Mouse (Mus musculus): ENCODE data around the gene Cttnbp2. TPM values are rescaled to one million over a fixed set of nuclear protein-coding genes. Genes with fewer than 3 reads are reported as not detected.

Cttnbp2 gene
- total RNA-seq, 2 experiments from 2014 or later = 122 to 131 TPM

- no peak for DNase-seq (ENCODE audit: extremely low spot score in 1 of 2, low spot score in 2 of 2)
- intact Hi-C loops (cut with DNase I) = no loop called here
These were observed 37.2 kb downstream of the Cttnbp2 start for GRCm38 (mm10) chr6:18477313-18477930.

- DNase-seq (ENCODE audit: extremely low spot score in 1 of 2, low spot score in 2 of 2) = no peak
- intact Hi-C loops (cut with DNase I) = no loop called here
These were observed 39.7 kb downstream of the Cttnbp2 start for GRCm38 (mm10) chr6:18474983-18475382.

GRCm38 (mm10) chr6:18474541-18474940 is 40.1 kb downstream of the Cttnbp2 start:
- DNase-seq (ENCODE audit: extremely low spot score in 1 of 2, low spot score in 2 of 2) = no peak
- intact Hi-C loops (cut with DNase I) = no loop called here

GRCm38 (mm10) chr6:18469206-18469605 is 45.4 kb downstream of the Cttnbp2 start:
- intact Hi-C loops (cut with DNase I) = no loop called here

GRCm38 (mm10) chr6:18467777-18468176 is 46.9 kb downstream of the Cttnbp2 start:
- no peak for DNase-seq (ENCODE audit: extremely low spot score in 1 of 2, low spot score in 2 of 2)
- intact Hi-C loops (cut with DNase I) = no loop called here

More at GRCm38 (mm10) chr6:18469206-18469605, 45.4 kb downstream of the Cttnbp2 start:
- no peak for DNase-seq (ENCODE audit: extremely low spot score in 1 of 2, low spot score in 2 of 2)

GRCm38 (mm10) chr6:18466227-18466626 is 48.4 kb downstream of the Cttnbp2 start:
- no peak for DNase-seq (ENCODE audit: extremely low spot score in 1 of 2, low spot score in 2 of 2)
- intact Hi-C loops (cut with DNase I) = no loop called here

GRCm38 (mm10) chr6:18465626-18466025 is 49.0 kb downstream of the Cttnbp2 start:
- DNase-seq (ENCODE audit: extremely low spot score in 1 of 2, low spot score in 2 of 2) = no peak
- intact Hi-C loops (cut with DNase I) = no loop called here

- no peak for DNase-seq (ENCODE audit: extremely low spot score in 1 of 2, low spot score in 2 of 2)
- intact Hi-C loops (cut with DNase I) = no loop called here
These were observed 55.0 kb downstream of the Cttnbp2 start for GRCm38 (mm10) chr6:18459657-18460056.

- no peak for DNase-seq (ENCODE audit: extremely low spot score in 1 of 2, low spot score in 2 of 2)
- intact Hi-C loops (cut with DNase I) = no loop called here
These were observed 64.0 kb downstream of the Cttnbp2 start for GRCm38 (mm10) chr6:18450551-18451193.

- intact Hi-C loops (cut with DNase I) = no loop called here
- DNase-seq (ENCODE audit: extremely low spot score in 1 of 2, low spot score in 2 of 2) = peak in 1 of 2 experiments; percentile 36
These were observed 66.6 kb downstream of the Cttnbp2 start for GRCm38 (mm10) chr6:18448078-18448477.

GRCm38 (mm10) chr6:18446917-18447316 is 67.7 kb downstream of the Cttnbp2 start:
- intact Hi-C loops (cut with DNase I) = no loop called here
- DNase-seq (ENCODE audit: extremely low spot score in 1 of 2, low spot score in 2 of 2) = no peak

- peak in 1 of 2 experiments; percentile 46 for DNase-seq (ENCODE audit: extremely low spot score in 1 of 2, low spot score in 2 of 2)
- intact Hi-C loops (cut with DNase I) = no loop called here
These were observed 68.3 kb downstream of the Cttnbp2 start for GRCm38 (mm10) chr6:18446359-18446758.

- intact Hi-C loops (cut with DNase I) = no loop called here
- DNase-seq (ENCODE audit: extremely low spot score in 1 of 2, low spot score in 2 of 2) = peak in 1 of 2 experiments; percentile 76
These were observed 68.9 kb downstream of the Cttnbp2 start for GRCm38 (mm10) chr6:18445747-18446146.

- no peak for DNase-seq (ENCODE audit: extremely low spot score in 1 of 2, low spot score in 2 of 2)
- intact Hi-C loops (cut with DNase I) = no loop called here
These were observed 72.3 kb downstream of the Cttnbp2 start for GRCm38 (mm10) chr6:18442303-18442702.

- intact Hi-C loops (cut with DNase I) = no loop called here
- no peak for DNase-seq (ENCODE audit: extremely low spot score in 1 of 2, low spot score in 2 of 2)
These were observed 73.6 kb downstream of the Cttnbp2 start for GRCm38 (mm10) chr6:18440918-18441532.

- DNase-seq (ENCODE audit: extremely low spot score in 1 of 2, low spot score in 2 of 2) = no peak
- intact Hi-C loops (cut with DNase I) = no loop called here
These were observed 78.4 kb downstream of the Cttnbp2 start for GRCm38 (mm10) chr6:18436127-18436812.

- intact Hi-C loops (cut with DNase I) = no loop called here
- DNase-seq (ENCODE audit: extremely low spot score in 1 of 2, low spot score in 2 of 2) = no peak
These were observed 79.7 kb downstream of the Cttnbp2 start for GRCm38 (mm10) chr6:18434828-18435531.

- intact Hi-C loops (cut with DNase I) = no loop called here
- DNase-seq (ENCODE audit: extremely low spot score in 1 of 2, low spot score in 2 of 2) = no peak
These were observed 80.3 kb downstream of the Cttnbp2 start for GRCm38 (mm10) chr6:18434355-18434754.

- DNase-seq (ENCODE audit: extremely low spot score in 1 of 2, low spot score in 2 of 2) = no peak
- intact Hi-C loops (cut with DNase I) = no loop called here
These were observed 82.3 kb downstream of the Cttnbp2 start for GRCm38 (mm10) chr6:18432362-18432761.

All from left cerebral cortex, postnatal 10 days (tissue).